Comparison of ENCODE assay signal across 8 mouse cellular contexts in the genomic region with DNA sequence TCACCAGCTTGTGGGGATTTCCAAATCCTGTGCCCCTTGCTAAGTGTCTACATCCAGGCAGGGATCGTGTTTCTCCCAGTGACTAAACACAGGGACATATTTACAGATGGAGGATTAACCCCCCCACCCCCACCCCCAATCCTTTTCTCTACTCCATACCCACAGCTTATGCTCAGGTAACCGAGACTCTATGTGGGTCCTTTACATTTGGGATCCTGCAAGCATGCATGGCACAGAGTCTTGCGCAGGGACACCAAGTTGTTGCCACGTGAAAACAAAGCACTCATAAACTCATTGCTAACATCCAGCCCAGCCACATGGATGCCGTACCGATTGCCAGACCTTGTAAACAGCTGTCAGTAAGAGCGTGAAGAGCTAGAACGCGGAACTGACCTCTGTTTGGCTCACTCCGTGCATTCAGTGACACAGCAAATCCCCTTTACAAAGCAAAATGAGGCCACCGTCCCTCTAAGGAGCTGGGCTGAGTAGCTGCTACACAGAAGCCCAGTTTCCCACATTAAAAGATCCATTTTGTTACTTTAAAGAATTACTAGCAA.
DNase-seq lines count a peak whose midpoint lies in the region; ATAC-seq and TF ChIP-seq lines count a peak whose summit lies in the region.

No protein-coding gene starts in this region.

- H3K4me2 ChIP-seq in neural tube, embryonic 12.5 days (replicated peaks) = no peak overlapping the region
- H3K4me2 ChIP-seq in neural tube, embryonic 15.5 days = no peak overlapping the region
- no peak overlapping the region for H3K4me2 ChIP-seq in forebrain, embryonic 13.5 days
- peak overlapping the region; percentile 21 for H3K4me2 ChIP-seq in myocyte (ENCODE audit: low read depth)

- 0 out of 2 replicates have a peak, but pooled peaks have one; percentile 51 for ATAC-seq in neural tube, embryonic 12.5 days (ENCODE audit: low FRiP score, low read depth)
- ATAC-seq in neural tube, embryonic 15.5 days (ENCODE audit: low FRiP score) = no peak
- peak; percentile 48; the same call in 1 of the 2 replicates for ATAC-seq in forebrain, embryonic 13.5 days

- H3K79me2 ChIP-seq in myocyte (ENCODE audit: control insufficient read depth, insufficient read depth) = peaks cover 86% of the 10 kb centered on the region

- no peak overlapping the region for H3K27ac ChIP-seq in neural tube, embryonic 12.5 days
- H3K27ac ChIP-seq in neural tube, embryonic 15.5 days (replicated peaks) = no peak overlapping the region
- no peak overlapping the region for H3K27ac ChIP-seq in forebrain, embryonic 13.5 days

- intact Hi-C loops in left cerebral cortex, postnatal 4 days (cut with DNase I) = no loop called here

- no peaks in the 10 kb centered on the region for H3K36me3 ChIP-seq in neural tube, embryonic 12.5 days
- H3K36me3 ChIP-seq in neural tube, embryonic 15.5 days = no peaks in the 10 kb centered on the region
- H3K36me3 ChIP-seq in forebrain, embryonic 13.5 days (ENCODE audit: poor library complexity, severe bottlenecking) = no peaks in the 10 kb centered on the region
- no peaks in the 10 kb centered on the region for H3K36me3 ChIP-seq in myocyte (ENCODE audit: control insufficient read depth, insufficient read depth)

- H3K9ac ChIP-seq in neural tube, embryonic 12.5 days = no peak overlapping the region
- no peak overlapping the region for H3K9ac ChIP-seq in neural tube, embryonic 15.5 days (replicated peaks)
- no peak overlapping the region for H3K9ac ChIP-seq in forebrain, embryonic 13.5 days

- H3K4me1 ChIP-seq in neural tube, embryonic 12.5 days = peaks cover 7% of the 10 kb centered on the region
- peaks cover 12% of the 10 kb centered on the region; the same call in 1 of the 2 replicates for H3K4me1 ChIP-seq in neural tube, embryonic 15.5 days
- peaks cover 14% of the 10 kb centered on the region; the same call in 1 of the 2 replicates for H3K4me1 ChIP-seq in forebrain, embryonic 13.5 days

- no peaks in the 10 kb centered on the region for H3K27me3 ChIP-seq in neural tube, embryonic 12.5 days (replicated peaks)
- no peaks in the 10 kb centered on the region for H3K27me3 ChIP-seq in neural tube, embryonic 15.5 days (replicated peaks)
- H3K27me3 ChIP-seq in forebrain, embryonic 13.5 days = no peaks in the 10 kb centered on the region
- H3K27me3 ChIP-seq in myocyte (ENCODE audit: control insufficient read depth, insufficient read depth, insufficient read length) = no peaks in the 10 kb centered on the region

- peak; percentile 29 to 46 for DNase-seq in kidney, postnatal 36 days
- DNase-seq in adrenal gland, postnatal 14 days = no peak
- DNase-seq in right cerebral cortex, postnatal 4 days = no peak
- no peak for DNase-seq in left cerebral cortex, postnatal 4 days

- WGBS in neural tube, embryonic 12.5 days = 39% methylated on average over 11 of the region's 11 CpGs
- WGBS in neural tube, embryonic 15.5 days = 36% methylated on average over 11 of the region's 11 CpGs
- 20% methylated on average over 11 of the region's 11 CpGs for WGBS in forebrain, embryonic 13.5 days

- no peak for TF ChIP-seq POLR2A in myocyte (IDR thresholded peaks at IDR 0.05; ENCODE audit: insufficient read length, low read depth)

- H3ac ChIP-seq in myocyte (ENCODE audit: control insufficient read depth, insufficient read length) = no peak overlapping the region

- no peak overlapping the region for H3K4me3 ChIP-seq in neural tube, embryonic 12.5 days
- H3K4me3 ChIP-seq in neural tube, embryonic 15.5 days (replicated peaks) = no peak overlapping the region
- no peak overlapping the region for H3K4me3 ChIP-seq in forebrain, embryonic 13.5 days
- H3K4me3 ChIP-seq in myocyte = no peak overlapping the region

- no peaks in the 10 kb centered on the region for H3K9me3 ChIP-seq in neural tube, embryonic 12.5 days
- H3K9me3 ChIP-seq in neural tube, embryonic 15.5 days (replicated peaks) = no peaks in the 10 kb centered on the region
- no peaks in the 10 kb centered on the region for H3K9me3 ChIP-seq in forebrain, embryonic 13.5 days (replicated peaks)

TF ChIP-seq in myocyte, 11 proteins besides CTCF, POLR2A, EP300 and RAD21:
- TF ChIP-seq POLR2AphosphoS2 (IDR thresholded peaks at IDR 0.05; ENCODE audit: insufficient read length, low read depth) (peak; percentile 21), MYOG (IDR thresholded peaks at IDR 0.05; ENCODE audit: control insufficient read depth in 1 of 3, insufficient read depth in 1 of 3, insufficient read length in 2 of 3, low read depth in 2 of 3) (peak in 1 of 3 experiments; percentile 72), TCF12 (IDR thresholded peaks at IDR 0.05; ENCODE audit: insufficient read depth, poor library complexity, severe bottlenecking) (no peak), MYOD1 (IDR thresholded peaks at IDR 0.05; ENCODE audit: control insufficient read depth in 1 of 3, insufficient read length in 2 of 3, low read depth in 2 of 3) (peak in 2 of 3 experiments; percentile 28 to 73)
TF ChIP-seq in myocyte: peak in this region for 3.

Comparison
In these comparisons a context has a peak if more than half of its experiments do, and no peak if none do; other contexts are left out.
1. DNase-seq: peak in kidney, postnatal 36 days (2 of 2); none in adrenal gland, postnatal 14 days (single experiment), right cerebral cortex, postnatal 4 days (single experiment) and left cerebral cortex, postnatal 4 days (single experiment).